Mouse (Mus musculus): Measurements from ENCODE around the gene Tmem129. TPM values are rescaled to one million over a fixed set of nuclear protein-coding genes. Genes with fewer than 3 reads are reported as not detected.
A peak's percentile ranks its signal among the peaks of the same experiment; 100 is the strongest.

The Tmem129 gene
- polyA plus RNA-seq, 1 experiment from 2014 or later = 27.7 TPM

GRCm38 (mm10) chr5:33632526-33632925 is 25.7 kb downstream of the Tmem129 start:
- H3K4me3 ChIP-seq (replicated peaks) = no peak overlapping the region
- 96% methylated on average over 1 of the region's 1 CpGs for WGBS
- no peaks in the 10 kb centered on the region for H3K27me3 ChIP-seq (replicated peaks)
- H3K9me3 ChIP-seq (replicated peaks) = no peaks in the 10 kb centered on the region
- peaks cover 23% of the 10 kb centered on the region for H3K4me1 ChIP-seq
- no peak overlapping the region for H3K9ac ChIP-seq (replicated peaks)
- H3K36me3 ChIP-seq = 0 out of 2 replicates have a peak, but pooled peaks cover under 1% of the 10 kb centered on the region
- ATAC-seq (ENCODE audit: low FRiP score) = no peak
- H3K4me2 ChIP-seq = no peak overlapping the region
- no peak overlapping the region for H3K27ac ChIP-seq (replicated peaks)

GRCm38 (mm10) chr5:33630615-33631014 is 27.6 kb downstream of the Tmem129 start:
- Histone ChIP-seq H3K36me3 (no peaks in the 10 kb centered on the region), H3K9me3 (replicated peaks) (no peaks in the 10 kb centered on the region), H3K9ac (replicated peaks) (0 out of 2 replicates have a peak overlapping the region, but pooled peaks have one; percentile 54), H3K27me3 (replicated peaks) (no peaks in the 10 kb centered on the region), H3K4me3 (replicated peaks) (peak overlapping the region; percentile 86), H3K27ac (replicated peaks) (no peak overlapping the region), H3K4me2 (peak overlapping the region; percentile 92), H3K4me1 (peaks cover 23% of the 10 kb centered on the region)
- WGBS = 81% methylated on average over 4 of the region's 4 CpGs
- ATAC-seq (ENCODE audit: low FRiP score) = no peak

GRCm38 (mm10) chr5:33630061-33630460 is 28.2 kb downstream of the Tmem129 start:
- Histone ChIP-seq H3K4me1 (peaks cover 23% of the 10 kb centered on the region), H3K36me3 (no peaks in the 10 kb centered on the region), H3K9me3 (replicated peaks) (no peaks in the 10 kb centered on the region), H3K4me3 (replicated peaks) (peak overlapping the region; percentile 86), H3K27me3 (replicated peaks) (no peaks in the 10 kb centered on the region), H3K27ac (replicated peaks) (peak overlapping the region; percentile 92), H3K4me2 (peak overlapping the region; percentile 92), H3K9ac (replicated peaks) (peak overlapping the region; percentile 54)
- peak; percentile 39 for ATAC-seq (ENCODE audit: low FRiP score)
- WGBS = 6% methylated on average over 9 of the region's 9 CpGs

- Histone ChIP-seq H3K4me2 (peak within 1 kb of the TSS; percentile 92), H3K9ac (replicated peaks) (peak within 1 kb of the TSS; percentile 67), H3K9me3 (replicated peaks) (no peaks in the 10 kb centered on the region), H3K36me3 (no peaks in the 10 kb centered on the region), H3K4me3 (replicated peaks) (peak within 1 kb of the TSS; percentile 86), H3K27ac (replicated peaks) (peak within 1 kb of the TSS; percentile 92), H3K27me3 (replicated peaks) (no peaks in the 10 kb centered on the region), H3K4me1 (peaks cover 23% of the 10 kb centered on the region)
- WGBS = under 1% methylated on average over 98 of the region's 99 CpGs
- ATAC-seq (ENCODE audit: low FRiP score) = peak; percentile 98
Measured at GRCm38 (mm10) chr5:33629301-33629987, 28.8 kb downstream of the Tmem129 start, which contains the start of the genes Fam53a and Gm9903. Gene Fam53a, minus strand, starts transcription at chr5:33629635. Gene Gm9903, plus strand, starts transcription at chr5:33629925.

- under 1% methylated on average over 24 of the region's 24 CpGs for WGBS
- peak overlapping the region; percentile 92 for H3K4me2 ChIP-seq
- peak overlapping the region; percentile 67 for H3K9ac ChIP-seq (replicated peaks)
- peaks cover 23% of the 10 kb centered on the region for H3K4me1 ChIP-seq
- H3K27me3 ChIP-seq (replicated peaks) = no peaks in the 10 kb centered on the region
- no peak; the same call in 1 of the 2 replicates for ATAC-seq (ENCODE audit: low FRiP score)
- no peaks in the 10 kb centered on the region for H3K36me3 ChIP-seq
- peak overlapping the region; percentile 86 for H3K4me3 ChIP-seq (replicated peaks)
- H3K9me3 ChIP-seq (replicated peaks) = no peaks in the 10 kb centered on the region
- peak overlapping the region; percentile 92 for H3K27ac ChIP-seq (replicated peaks)
Measured at GRCm38 (mm10) chr5:33628820-33629300, 29.4 kb downstream of the Tmem129 start.

- no peak for ATAC-seq (ENCODE audit: low FRiP score)
- peak overlapping the region; percentile 86; the same call in 1 of the 2 replicates for H3K4me3 ChIP-seq (replicated peaks)
- no peaks in the 10 kb centered on the region for H3K9me3 ChIP-seq (replicated peaks)
- H3K27me3 ChIP-seq (replicated peaks) = no peaks in the 10 kb centered on the region
- H3K27ac ChIP-seq (replicated peaks) = no peak overlapping the region
- WGBS = 23% methylated on average over 4 of the region's 4 CpGs
- H3K36me3 ChIP-seq = no peaks in the 10 kb centered on the region
- peaks cover 23% of the 10 kb centered on the region for H3K4me1 ChIP-seq
- peak overlapping the region; percentile 92 for H3K4me2 ChIP-seq
- H3K9ac ChIP-seq (replicated peaks) = no peak overlapping the region
Measured at GRCm38 (mm10) chr5:33627968-33628367, 30.2 kb downstream of the Tmem129 start.

GRCm38 (mm10) chr5:33623766-33624165 is 34.5 kb downstream of the Tmem129 start:
- Histone ChIP-seq H3K27me3 (replicated peaks) (no peaks in the 10 kb centered on the region), H3K9me3 (replicated peaks) (no peaks in the 10 kb centered on the region), H3K27ac (replicated peaks) (no peak overlapping the region), H3K4me3 (replicated peaks) (no peak overlapping the region), H3K36me3 (no peaks in the 10 kb centered on the region), H3K9ac (replicated peaks) (no peak overlapping the region), H3K4me2 (no peak overlapping the region), H3K4me1 (peaks cover 13% of the 10 kb centered on the region)
- 71% methylated on average over 3 of the region's 3 CpGs for WGBS
- ATAC-seq (ENCODE audit: low FRiP score) = no peak

- H3K27me3 ChIP-seq (replicated peaks) = no peaks in the 10 kb centered on the region
- no peak overlapping the region for H3K4me2 ChIP-seq
- H3K4me1 ChIP-seq = peaks cover 4% of the 10 kb centered on the region
- WGBS = 91% methylated on average over 2 of the region's 2 CpGs
- H3K36me3 ChIP-seq = no peaks in the 10 kb centered on the region
- ATAC-seq (ENCODE audit: low FRiP score) = no peak
- H3K9me3 ChIP-seq (replicated peaks) = no peaks in the 10 kb centered on the region
- no peak overlapping the region for H3K9ac ChIP-seq (replicated peaks)
- H3K27ac ChIP-seq (replicated peaks) = no peak overlapping the region
- no peak overlapping the region for H3K4me3 ChIP-seq (replicated peaks)
Measured at GRCm38 (mm10) chr5:33622671-33623070, 35.5 kb downstream of the Tmem129 start.

GRCm38 (mm10) chr5:33614391-33614790 is 43.8 kb downstream of the Tmem129 start:
- Histone ChIP-seq H3K9me3 (replicated peaks) (no peaks in the 10 kb centered on the region), H3K36me3 (peaks cover 16% of the 10 kb centered on the region), H3K27ac (replicated peaks) (no peak overlapping the region), H3K4me3 (replicated peaks) (no peak overlapping the region), H3K27me3 (replicated peaks) (no peaks in the 10 kb centered on the region), H3K4me1 (no peaks in the 10 kb centered on the region), H3K9ac (replicated peaks) (no peak overlapping the region), H3K4me2 (no peak overlapping the region)
- WGBS = 93% methylated on average over 6 of the region's 6 CpGs
- ATAC-seq (ENCODE audit: low FRiP score) = no peak

- Histone ChIP-seq H3K4me1 (no peaks in the 10 kb centered on the region), H3K9ac (replicated peaks) (no peak overlapping the region), H3K27ac (replicated peaks) (no peak overlapping the region), H3K27me3 (replicated peaks) (no peaks in the 10 kb centered on the region), H3K4me3 (replicated peaks) (no peak overlapping the region), H3K4me2 (no peak overlapping the region), H3K36me3 (peaks cover 32% of the 10 kb centered on the region), H3K9me3 (replicated peaks) (no peaks in the 10 kb centered on the region)
- ATAC-seq (ENCODE audit: low FRiP score) = no peak
- WGBS = 88% methylated on average over 1 of the region's 1 CpGs
Measured at GRCm38 (mm10) chr5:33611795-33612194, 46.4 kb downstream of the Tmem129 start.

- peaks cover 28% of the 10 kb centered on the region for H3K36me3 ChIP-seq
- no peak overlapping the region for H3K9ac ChIP-seq (replicated peaks)
- no peaks in the 10 kb centered on the region for H3K9me3 ChIP-seq (replicated peaks)
- H3K4me3 ChIP-seq (replicated peaks) = no peak overlapping the region
- H3K4me2 ChIP-seq = no peak overlapping the region
- no peaks in the 10 kb centered on the region for H3K4me1 ChIP-seq
- 90% methylated on average over 1 of the region's 1 CpGs for WGBS
- ATAC-seq (ENCODE audit: low FRiP score) = no peak
- no peaks in the 10 kb centered on the region for H3K27me3 ChIP-seq (replicated peaks)
- no peak overlapping the region for H3K27ac ChIP-seq (replicated peaks)
Measured at GRCm38 (mm10) chr5:33609226-33609625, 49.0 kb downstream of the Tmem129 start.

GRCm38 (mm10) chr5:33607434-33607833 is 50.8 kb downstream of the Tmem129 start:
- Histone ChIP-seq H3K27me3 (replicated peaks) (no peaks in the 10 kb centered on the region), H3K9me3 (replicated peaks) (no peaks in the 10 kb centered on the region), H3K4me1 (no peaks in the 10 kb centered on the region), H3K27ac (replicated peaks) (no peak overlapping the region), H3K9ac (replicated peaks) (no peak overlapping the region), H3K36me3 (peaks cover 28% of the 10 kb centered on the region), H3K4me3 (replicated peaks) (no peak overlapping the region), H3K4me2 (no peak overlapping the region)
- ATAC-seq (ENCODE audit: low FRiP score) = no peak
- WGBS = 97% methylated on average over 15 of the region's 15 CpGs

Measured in neural tube, embryonic 15.5 days (tissue).